8 mouse cellular contexts compared by ENCODE assay signal in genomic region chr14:119027130-119027529, GRCm38 (mm10).
DNase-seq lines count a peak whose midpoint lies in the region; ATAC-seq and TF ChIP-seq lines count a peak whose summit lies in the region.

No protein-coding gene starts in this region.

- H3K4me1 ChIP-seq in ES-E14 (ENCODE audit: control insufficient read depth in 2 of 2, insufficient read depth in 2 of 2, low read length in 2 of 2, poor library complexity in 1 of 2): no peaks in the 10 kb centered on the region
- H3K4me1 ChIP-seq in kidney, adult 2 months (ENCODE audit: control insufficient read depth, insufficient read depth, low read length): no peaks in the 10 kb centered on the region
- H3K4me1 ChIP-seq in liver, adult 2 months (ENCODE audit: control insufficient read depth, insufficient read depth, low read length): no peaks in the 10 kb centered on the region
- H3K4me1 ChIP-seq in neural tube, embryonic 11.5 days (ENCODE audit: control insufficient read depth, insufficient read depth, low read length): no peaks in the 10 kb centered on the region

- peak; percentile 78; the same call in 1 of the 2 replicates for ATAC-seq in neural tube, embryonic 11.5 days (ENCODE audit: insufficient read depth, low FRiP score, low TSS enrichment)

- H3K36me3 ChIP-seq in ES-E14 (ENCODE audit: control insufficient read depth, insufficient read depth, low read length, poor library complexity, severe bottlenecking): no peaks in the 10 kb centered on the region
- no peaks in the 10 kb centered on the region for H3K36me3 ChIP-seq in kidney, adult 2 months (ENCODE audit: control insufficient read depth, insufficient read depth, low read length)
- no peaks in the 10 kb centered on the region for H3K36me3 ChIP-seq in liver, adult 2 months (ENCODE audit: control insufficient read depth, insufficient read depth, low read length)
- H3K36me3 ChIP-seq in neural tube, embryonic 11.5 days (ENCODE audit: control insufficient read depth, insufficient read depth, low read length): no peaks in the 10 kb centered on the region

- no peak for TF ChIP-seq POLR2A in kidney, adult 2 months (IDR thresholded peaks at IDR 0.05; ENCODE audit: low read depth, low read length)
- no peak for TF ChIP-seq POLR2A in liver, adult 2 months (IDR thresholded peaks at IDR 0.05; ENCODE audit: extremely low read depth, insufficient read depth, low read length)

- no peaks in the 10 kb centered on the region for H3K9me3 ChIP-seq in ES-E14 (ENCODE audit: control insufficient read depth, insufficient read depth, low read depth, low read length)
- no peaks in the 10 kb centered on the region for H3K9me3 ChIP-seq in neural tube, embryonic 11.5 days (ENCODE audit: control insufficient read depth, low read length)

- no peaks in the 10 kb centered on the region for H3K79me2 ChIP-seq in liver, adult 2 months (ENCODE audit: control insufficient read depth, insufficient read depth, low read length)

- WGBS in kidney, adult 2 months: 40% methylated on average over 4 of the region's 4 CpGs
- 32% methylated on average over 4 of the region's 4 CpGs for WGBS in liver, adult 2 months
- 52% methylated on average over 4 of the region's 4 CpGs for WGBS in neural tube, embryonic 11.5 days

- intact Hi-C loops in gastrocnemius, adult 2 months (cut with DNase I): loop anchor here (1.0 to 5.0 kb wide), 3 partner anchors 40 to 210 kb away; no protein-coding TSS in a partner anchor

- H3K4me2 ChIP-seq in neural tube, embryonic 11.5 days (ENCODE audit: low read depth): no peak overlapping the region

- no peaks in the 10 kb centered on the region; the same call in 1 of the 2 replicates for H3K27me3 ChIP-seq in kidney, adult 2 months (replicated peaks; ENCODE audit: control insufficient read depth, insufficient read depth, low read length)
- H3K27me3 ChIP-seq in liver, adult 2 months (ENCODE audit: control insufficient read depth, insufficient read depth, low read length): no peaks in the 10 kb centered on the region
- no peaks in the 10 kb centered on the region for H3K27me3 ChIP-seq in neural tube, embryonic 11.5 days (ENCODE audit: control insufficient read depth, insufficient read depth, low read length)

- DNase-seq in 416B (ENCODE audit: low read depth) (peak; percentile 85), ES-E14 (ENCODE audit: low read depth, low spot score) (peak; percentile 38)
- DNase-seq in cerebellum, adult 8-10 months: peak; percentile 36
- DNase-seq in gastrocnemius, adult 2 months: peak; percentile 68
- peak; percentile 79 for DNase-seq in kidney, adult 2 months
- DNase-seq in liver, adult 2 months (ENCODE audit: extremely low read depth, low read depth, low spot score): peak; percentile 71
- DNase-seq in neural tube, embryonic 11.5 days (ENCODE audit: low spot score): peak; percentile 30
- DNase-seq in thymus, postnatal 0 days (ENCODE audit: low spot score): peak; percentile 80

- in situ Hi-C loops in ES-E14 (cut with MboI; ENCODE audit: low sequenced_read_pairs in 2 of 2, unreplicated experiment in 2 of 2): loop anchor here in 1 of 2 experiments (25.0 kb wide), 1 partner anchor 1035 kb away; no protein-coding TSS in a partner anchor

- peak; percentile 98; the same call in 1 of the 2 replicates for TF ChIP-seq CTCF in gastrocnemius, adult 2 months (IDR thresholded peaks at IDR 0.05)
- peak; percentile 99 for TF ChIP-seq CTCF in kidney, adult 2 months (conservative IDR thresholded peaks at IDR 0.05; ENCODE audit: insufficient read depth, insufficient read length, low read depth, low read length)
- peak; percentile 72 for TF ChIP-seq CTCF in liver, adult 2 months (IDR thresholded peaks at IDR 0.05; ENCODE audit: low read depth, low read length)

- H3K27ac ChIP-seq in ES-E14 (ENCODE audit: insufficient read depth, low read depth, low read length, poor library complexity, severe bottlenecking): no peak overlapping the region
- H3K27ac ChIP-seq in gastrocnemius, adult 2 months: no peak overlapping the region
- no peak overlapping the region for H3K27ac ChIP-seq in kidney, adult 2 months (ENCODE audit: insufficient read depth, low read depth, low read length)
- H3K27ac ChIP-seq in liver, adult 2 months (replicated peaks; ENCODE audit: insufficient read depth, low read depth, low read length): no peak overlapping the region
- H3K27ac ChIP-seq in neural tube, embryonic 11.5 days (ENCODE audit: low read depth, low read length): no peak overlapping the region

- no peak overlapping the region for H3K9ac ChIP-seq in ES-E14 (ENCODE audit: insufficient read depth, low read depth, low read length, poor library complexity, severe bottlenecking)
- no peak overlapping the region for H3K9ac ChIP-seq in liver, adult 2 months (ENCODE audit: low read depth, low read length)
- H3K9ac ChIP-seq in neural tube, embryonic 11.5 days (ENCODE audit: low read length): no peak overlapping the region

- H3K4me3 ChIP-seq in ES-E14 (ENCODE audit: insufficient read depth in 1 of 2, low read depth in 1 of 2, low read length in 2 of 2, poor library complexity in 1 of 2, severe bottlenecking in 1 of 2): no peak overlapping the region
- no peak overlapping the region for H3K4me3 ChIP-seq in gastrocnemius, adult 2 months
- H3K4me3 ChIP-seq in kidney, adult 2 months (ENCODE audit: insufficient read depth, low read depth, low read length): no peak overlapping the region
- H3K4me3 ChIP-seq in liver, adult 2 months (ENCODE audit: insufficient read depth, low read depth, low read length): no peak overlapping the region
- H3K4me3 ChIP-seq in neural tube, embryonic 11.5 days (ENCODE audit: low read depth, low read length): no peak overlapping the region

TF ChIP-seq in ES-E14, 5 proteins besides CTCF, POLR2A, EP300 and RAD21:
- TF ChIP-seq HCFC1 (IDR thresholded peaks at IDR 0.05; ENCODE audit: borderline replicate concordance, insufficient read depth, low read length) (no peak), ZNF384 (IDR thresholded peaks at IDR 0.05; ENCODE audit: low read depth, low read length) (no peak)

Comparison
In these comparisons a context has a peak if more than half of its experiments do, and no peak if none do; other contexts are left out.
1. DNase-seq: peak in every context shown above with its lines; median percentile 85 in 416B; 80 in thymus, postnatal 0 days; 79 in kidney, adult 2 months; 71 in liver, adult 2 months; 68 in gastrocnemius, adult 2 months; 38 in ES-E14; 36 in cerebellum, adult 8-10 months; 30 in neural tube, embryonic 11.5 days.